Mouse (Mus musculus): ENCODE measurements around the gene Gabpb1. TPM values are rescaled to one million over a fixed set of nuclear protein-coding genes. Genes with fewer than 3 reads are reported as not detected.

Gabpb1 gene
- total RNA-seq, 2 experiments from 2014 or later, result 27.2 to 28.5 TPM

DNA sequence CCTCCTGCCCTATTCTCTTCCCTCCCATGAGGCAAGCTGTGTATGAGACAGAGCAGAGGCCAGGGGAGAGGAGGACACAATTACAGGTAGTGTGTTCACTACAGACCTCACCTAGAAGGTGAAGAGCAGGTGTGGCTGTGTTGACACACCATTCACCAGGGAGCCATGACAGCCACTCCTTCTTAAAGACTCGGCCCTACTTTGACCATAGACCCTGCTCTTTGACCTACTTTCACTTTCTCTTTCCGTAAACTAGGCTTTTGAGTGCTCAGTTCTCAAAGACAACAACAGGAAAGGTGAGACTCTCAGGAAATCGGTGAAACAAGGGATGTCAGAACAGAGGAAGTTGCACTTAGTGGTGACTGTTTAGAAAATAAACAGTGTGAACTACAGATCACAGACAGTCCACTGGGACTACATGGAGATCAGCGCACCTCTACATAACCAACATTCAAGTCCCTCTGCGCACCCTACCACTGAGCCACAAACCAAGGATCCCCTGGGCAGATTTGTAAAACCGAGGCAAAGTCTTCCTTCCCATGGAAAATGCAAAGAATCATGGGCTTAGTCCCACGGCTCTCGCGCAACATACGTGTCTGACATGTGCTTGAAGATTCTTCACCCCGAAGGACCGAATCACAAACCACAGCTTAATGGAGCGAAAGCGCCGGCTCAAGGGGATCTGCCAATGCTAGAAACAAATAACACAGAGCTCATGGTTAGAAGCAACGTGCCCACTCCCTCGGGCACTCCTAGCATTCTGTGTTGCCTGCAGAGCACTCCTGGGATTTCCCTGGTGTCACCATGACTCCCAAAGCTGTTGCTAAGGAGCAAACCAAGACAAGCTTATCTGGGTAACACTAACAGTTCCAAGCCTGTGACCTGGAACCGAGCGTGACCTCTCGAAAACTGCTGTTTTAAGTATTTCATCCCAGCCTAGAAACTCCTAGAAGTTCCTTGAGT lies 78.6 kb downstream of the Gabpb1 start:
- intact Hi-C loops (cut with DNase I), result loop anchor here (5.0 kb wide), 1 partner anchor 65 kb away; no protein-coding TSS in a partner anchor

DNA sequence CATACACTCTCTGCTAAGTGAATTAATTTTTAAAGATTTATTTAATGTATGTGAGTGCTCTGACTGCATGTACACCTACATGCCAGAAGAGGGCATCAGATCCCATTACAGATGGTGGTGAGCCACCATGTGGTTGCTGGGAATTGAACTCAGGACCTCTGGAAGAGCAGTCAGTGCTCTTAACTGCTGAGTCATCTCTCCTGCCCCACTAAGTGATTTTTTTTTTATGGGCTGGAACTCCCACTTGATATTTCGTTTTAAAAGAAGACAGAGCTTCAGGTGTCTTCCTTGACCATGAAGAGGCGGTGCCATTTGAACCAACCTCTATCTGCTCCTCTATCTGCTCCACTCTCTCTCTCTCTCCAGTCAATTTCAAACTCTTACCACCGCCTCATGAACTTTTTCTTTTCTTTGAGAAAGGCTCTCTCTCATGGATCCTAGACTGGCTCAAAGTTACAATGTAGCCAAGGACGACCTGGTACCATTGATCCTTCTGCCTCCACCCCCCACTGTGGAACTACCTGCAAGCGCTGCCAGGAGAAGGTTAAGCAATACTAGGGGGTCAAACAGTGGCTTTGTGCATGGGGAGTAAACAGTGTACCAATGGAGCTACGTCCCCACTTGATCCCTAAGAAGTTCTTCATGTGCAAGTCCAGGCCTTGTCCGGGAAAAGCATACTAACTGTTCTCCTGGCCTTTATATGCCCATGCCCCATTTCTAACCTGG lies 79.6 kb downstream of the Gabpb1 start:
- no peak for DNase-seq

More for the DNA sequence above, 78.6 kb downstream of the Gabpb1 start:
- no peak for DNase-seq

DNA sequence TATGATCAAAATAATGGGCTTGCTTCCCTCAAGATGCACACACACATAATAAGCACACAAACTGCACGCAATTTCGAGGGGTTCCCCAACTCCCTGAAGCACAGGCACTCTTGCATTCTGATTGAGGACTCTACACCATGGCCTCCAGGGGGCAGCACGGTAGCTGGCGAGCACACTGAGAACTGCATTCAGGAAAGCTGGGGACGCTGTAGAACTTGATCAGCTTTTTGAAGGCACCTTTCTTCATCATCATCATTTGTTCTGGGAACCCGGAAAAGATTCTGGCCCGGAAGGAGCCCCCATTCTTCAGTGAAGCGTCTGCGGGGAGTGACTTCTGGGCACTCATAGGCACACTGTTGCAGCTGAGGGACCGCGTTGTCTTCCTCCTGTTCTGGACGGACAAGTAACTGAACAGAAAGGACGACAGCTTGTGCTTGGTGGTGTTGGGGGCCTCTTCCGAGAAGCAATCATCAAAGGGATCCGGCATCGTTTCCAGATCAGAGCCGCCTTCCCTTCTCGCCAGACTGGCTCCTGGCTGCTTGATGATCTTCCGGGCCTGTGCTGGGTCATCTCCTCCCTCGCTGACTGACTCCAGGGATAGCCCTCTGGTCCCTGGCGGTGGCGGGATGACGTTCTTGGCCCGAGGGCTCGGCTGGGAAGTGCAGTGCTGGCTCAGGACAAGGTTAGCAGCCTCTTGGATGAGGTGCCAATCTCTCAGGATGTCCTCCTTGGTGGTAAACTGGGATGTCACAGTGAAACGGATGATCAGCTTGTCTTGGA lies 82.1 kb downstream of the Gabpb1 start:
- peak; percentile 68 for DNase-seq
- intact Hi-C loops (cut with DNase I), result no loop called here

More for the DNA sequence above, 79.6 kb downstream of the Gabpb1 start:
- intact Hi-C loops (cut with DNase I), result loop anchor here (5.0 kb wide), 1 partner anchor 66 kb away; no protein-coding TSS in a partner anchor

DNA sequence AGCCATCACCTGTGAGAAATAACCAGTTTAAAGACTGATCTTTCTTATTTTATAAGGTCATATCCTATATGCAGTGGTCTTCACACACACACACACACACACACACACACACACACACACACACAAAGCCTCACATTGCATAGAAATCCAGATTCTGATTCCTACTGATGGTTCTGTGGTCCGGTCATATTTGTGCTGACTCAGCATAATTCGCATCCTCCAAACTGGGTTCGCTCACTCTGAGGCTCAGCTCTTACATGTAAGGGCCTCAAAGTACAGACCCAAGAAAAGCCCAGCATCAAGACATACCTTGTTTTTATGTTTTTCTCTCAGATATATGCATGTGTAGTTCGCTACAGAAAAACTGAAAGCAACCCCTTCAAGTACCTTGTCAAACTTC lies 84.8 kb downstream of the Gabpb1 start:
- no peak for DNase-seq

DNA sequence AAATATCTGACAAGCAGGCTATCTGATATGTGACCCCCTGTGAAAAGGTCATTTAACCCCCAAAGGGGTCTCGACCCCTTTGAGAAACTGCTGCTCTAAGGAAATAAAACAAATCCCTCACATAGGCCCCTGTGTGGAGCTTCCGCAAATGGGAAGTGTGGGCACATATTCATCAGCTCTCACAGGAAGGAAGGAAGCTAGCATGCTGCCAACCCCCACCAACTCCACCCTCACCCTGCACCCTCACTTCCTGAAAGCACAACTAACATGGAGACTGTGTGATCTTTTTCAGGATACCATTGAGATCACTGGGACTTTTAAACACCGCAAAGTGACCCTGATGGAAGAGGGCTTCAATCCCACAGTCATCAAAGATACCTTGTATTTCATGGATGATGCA lies 88.7 kb downstream of the Gabpb1 start:
- intact Hi-C loops (cut with DNase I), result no loop called here
- DNase-seq, result no peak

More for the DNA sequence above, 84.8 kb downstream of the Gabpb1 start:
- intact Hi-C loops (cut with DNase I), result no loop called here

DNA sequence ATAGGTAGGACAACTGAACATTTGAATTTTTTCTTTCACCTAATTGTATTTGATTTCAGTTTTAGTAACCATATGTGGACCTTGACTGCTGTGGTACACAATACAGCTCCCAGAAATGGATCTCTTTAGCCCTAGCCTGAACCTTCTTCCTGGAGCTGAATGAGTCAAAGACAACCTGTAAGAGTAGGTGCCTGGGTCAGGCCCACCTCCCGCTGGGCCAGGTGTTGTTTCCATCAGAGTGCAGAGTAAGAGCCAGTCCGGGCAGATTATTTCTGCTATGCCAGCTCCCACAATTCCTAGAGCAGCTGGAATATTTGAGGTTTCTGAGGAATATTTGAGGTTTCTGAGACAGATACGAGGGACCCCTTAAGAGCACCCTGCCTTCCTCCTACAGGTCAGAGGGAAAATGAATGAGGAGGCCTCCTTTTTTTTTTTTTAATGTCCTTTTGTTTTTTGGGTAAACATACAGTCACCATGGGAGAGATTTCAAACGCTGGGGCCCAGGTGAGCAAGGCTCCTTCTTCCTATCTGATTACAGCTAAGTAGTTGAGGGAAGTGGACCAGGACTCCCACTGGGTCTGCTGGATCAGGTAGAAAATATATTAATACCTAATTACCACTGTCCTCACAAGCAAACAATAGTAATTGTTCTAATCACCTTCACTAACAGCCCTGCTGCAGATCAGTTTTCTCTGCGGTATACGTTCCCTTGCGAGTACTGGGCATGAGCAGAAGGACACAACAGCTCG lies 91.3 kb downstream of the Gabpb1 start:
- DNase-seq, result no peak
- intact Hi-C loops (cut with DNase I), result no loop called here

DNA sequence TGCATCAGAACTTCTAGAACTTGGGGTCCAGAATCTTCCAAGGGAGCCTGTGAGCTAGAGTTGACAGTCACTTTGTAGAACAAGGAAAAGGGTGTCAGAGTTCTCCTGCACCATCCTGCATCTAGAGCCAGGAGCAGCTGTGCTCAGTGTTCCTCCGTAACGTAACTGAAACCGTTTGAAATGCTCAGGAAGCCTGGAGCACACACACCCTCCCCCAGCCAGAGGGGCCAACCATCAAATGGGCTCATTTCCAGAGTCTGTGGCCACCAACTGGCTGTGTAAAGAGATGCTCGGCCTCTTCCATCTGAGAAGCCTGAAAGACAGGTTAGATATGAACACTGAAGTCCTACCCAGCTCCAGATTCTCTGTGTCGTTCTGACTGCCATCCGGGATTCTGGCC lies 92.2 kb downstream of the Gabpb1 start:
- no peak for DNase-seq
- intact Hi-C loops (cut with DNase I), result no loop called here

DNA sequence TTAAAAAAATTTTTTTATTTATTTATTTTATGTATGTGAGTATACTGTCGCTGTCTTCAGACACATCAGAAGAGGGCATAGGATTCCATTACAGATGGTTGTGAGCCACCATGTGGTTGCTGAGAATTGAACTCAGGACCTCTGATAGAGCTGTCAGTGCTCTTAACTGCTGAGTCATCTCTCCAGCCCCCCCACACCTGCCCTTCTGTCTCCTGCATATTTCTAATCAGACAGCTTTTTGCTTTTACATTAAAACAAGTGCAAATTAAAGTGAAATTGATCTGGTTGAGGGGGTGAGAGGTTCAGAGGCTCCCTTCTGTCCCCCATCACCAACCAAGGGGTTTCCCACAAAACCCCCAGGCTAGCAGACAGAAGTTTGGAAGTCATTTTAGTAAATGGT lies 96.9 kb downstream of the Gabpb1 start:
- intact Hi-C loops (cut with DNase I), result no loop called here
- DNase-seq, result no peak

Other genes with a start within 250 kb of the Gabpb1 start
- gene Atp8b4, start 175.7 kb downstream of the Gabpb1 start, total RNA-seq (2021), result under 1 TPM; 0.14 to 0.16 TPM
- gene Slc27a2, start 123.9 kb downstream of the Gabpb1 start, total RNA-seq (2021), result 1 to 10 TPM; 3.5 to 3.6 TPM
- 1 to 10 TPM; 1.1 to 1.5 TPM for gene Hdc, start 57.0 kb downstream of the Gabpb1 start, total RNA-seq (2021)
- 10 to 100 TPM; 28.0 to 28.2 TPM for gene Usp8, start 31.0 kb upstream of the Gabpb1 start, total RNA-seq (2021)
- gene Usp50, start 107.1 kb upstream of the Gabpb1 start, total RNA-seq (2021), result not detected
- 10 to 100 TPM; 44.2 to 46.5 TPM for gene Trpm7, start 199.9 kb upstream of the Gabpb1 start, total RNA-seq (2021)

Measured in left cerebral cortex, postnatal 4 days (tissue).